Mouse (Mus musculus): ENCODE results near the gene Myo19. TPM values are rescaled to one million over a fixed set of nuclear protein-coding genes. Genes with fewer than 3 reads are reported as not detected.
"Not testable (repeated sequence)": the region's sequence is repeated elsewhere in the genome, so short reads cannot be mapped to it uniquely, and the experiment has no call there.

Myo19 gene
- polyA plus RNA-seq, 1 experiment from 2014 or later = 6.1 TPM

DNA sequence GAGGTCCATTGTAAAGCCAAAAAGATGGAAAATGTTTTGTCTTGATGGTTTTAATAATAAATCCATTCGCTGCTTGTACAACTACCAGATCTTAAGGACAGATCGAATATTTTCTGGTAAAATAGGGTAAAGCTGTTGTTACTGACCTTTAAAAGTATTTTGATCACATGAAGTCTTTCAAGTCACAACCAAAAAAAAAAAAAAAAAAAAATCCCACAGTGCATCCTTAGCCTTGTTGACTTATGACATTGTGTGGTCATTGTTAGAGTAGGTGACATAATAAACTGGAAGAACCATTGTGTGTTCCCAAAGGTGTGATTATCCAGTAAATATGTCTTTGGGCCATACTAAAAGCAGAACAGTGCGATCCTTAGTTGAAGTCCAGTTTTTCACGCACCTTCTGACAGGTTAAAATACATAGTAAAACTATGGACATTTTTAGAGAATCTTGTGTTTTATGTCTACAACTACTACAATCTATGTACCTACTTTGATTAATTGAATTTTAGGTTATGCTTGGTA is 8.3 kb upstream of the Myo19 start:
- Histone ChIP-seq H3K27me3 (no peaks in the 10 kb centered on the region), H3K9ac (peak overlapping the region; percentile 95), H3K27ac (replicated peaks) (peak overlapping the region; percentile 98), H3K36me3 (no peaks in the 10 kb centered on the region), H3K9me3 (no peaks in the 10 kb centered on the region), H3K4me2 (peak overlapping the region; percentile 74), H3K4me1 (replicated peaks) (peaks cover 34% of the 10 kb centered on the region), H3K4me3 (peak overlapping the region; percentile 100)
- ATAC-seq (ENCODE audit: low read depth) = no peak
- WGBS = 72% methylated on average over 4 of the region's 4 CpGs

DNA sequence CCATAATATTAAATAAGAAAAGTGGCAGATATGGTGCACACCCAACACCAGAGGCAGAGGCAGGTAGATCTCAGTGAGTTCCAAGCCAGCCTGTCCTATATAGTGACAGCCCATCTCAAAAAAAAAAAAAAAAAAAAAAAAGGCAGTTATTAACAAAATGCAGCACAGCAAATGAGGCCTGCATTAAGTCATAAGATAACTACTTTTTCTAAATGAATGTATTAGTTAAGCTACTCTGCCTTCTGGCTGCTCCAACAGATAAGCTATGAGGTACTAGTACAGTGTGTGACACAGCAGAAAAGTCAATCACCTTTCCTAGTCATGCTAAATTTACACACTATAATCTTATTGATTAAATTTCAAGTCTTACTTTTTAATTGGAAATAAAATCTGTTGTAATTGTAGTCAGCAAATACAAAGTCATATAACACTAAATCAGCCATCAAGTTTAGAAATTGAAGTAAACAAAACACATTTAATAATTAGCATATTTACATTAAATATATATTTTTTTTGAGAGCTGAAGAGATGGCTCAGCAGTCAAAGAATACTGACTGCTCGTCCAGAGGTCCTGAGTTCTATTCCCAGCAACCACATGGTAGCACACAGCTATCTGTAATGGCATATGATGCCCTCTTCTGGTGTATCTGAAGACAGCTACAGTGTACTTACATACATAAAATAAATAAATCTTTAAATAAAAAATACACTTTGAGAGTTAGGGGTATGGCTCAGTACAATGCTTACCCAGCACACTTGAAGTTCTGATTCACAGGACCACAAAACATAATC is 6.7 kb upstream of the Myo19 start:
- Histone ChIP-seq H3K27me3 (no peaks in the 10 kb centered on the region), H3K27ac (replicated peaks) (no peak overlapping the region), H3K9me3 (no peaks in the 10 kb centered on the region), H3K36me3 (peaks cover 5% of the 10 kb centered on the region), H3K4me2 (no peak overlapping the region), H3K4me1 (replicated peaks) (peaks cover 23% of the 10 kb centered on the region), H3K4me3 (no peak overlapping the region), H3K9ac (no peak overlapping the region)
- 69% methylated on average over 1 of the region's 1 CpGs for WGBS
- no peak for ATAC-seq (ENCODE audit: low read depth)

DNA sequence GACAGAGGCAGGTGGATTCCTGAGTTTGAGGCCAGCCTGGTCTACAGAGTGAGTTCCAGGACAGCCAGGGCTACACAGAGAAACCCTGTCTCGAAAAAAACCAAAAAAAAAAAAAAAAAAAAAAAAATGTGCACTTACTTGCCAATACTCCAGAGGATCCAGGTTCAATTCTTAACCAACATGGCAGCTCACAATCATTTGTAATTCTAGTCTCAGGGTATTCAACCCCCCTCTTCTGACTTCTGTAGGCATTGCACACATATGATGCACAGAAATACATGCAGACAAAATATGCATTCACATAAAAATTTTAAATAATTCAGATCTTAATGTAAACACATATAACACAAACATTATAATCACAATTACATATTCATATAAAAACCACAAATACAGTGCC is 3.9 kb upstream of the Myo19 start:
- not testable (repeated sequence) for H3K36me3 ChIP-seq; H3K4me3 ChIP-seq; H3K27me3 ChIP-seq; H3K4me2 ChIP-seq; ATAC-seq (ENCODE audit: low read depth); H3K9ac ChIP-seq; H3K9me3 ChIP-seq; H3K27ac ChIP-seq (replicated peaks)
- no CpG with 5 or more reads among the region's 1 CpGs for WGBS
- peaks cover 26% of the 10 kb centered on the region for H3K4me1 ChIP-seq (replicated peaks)

DNA sequence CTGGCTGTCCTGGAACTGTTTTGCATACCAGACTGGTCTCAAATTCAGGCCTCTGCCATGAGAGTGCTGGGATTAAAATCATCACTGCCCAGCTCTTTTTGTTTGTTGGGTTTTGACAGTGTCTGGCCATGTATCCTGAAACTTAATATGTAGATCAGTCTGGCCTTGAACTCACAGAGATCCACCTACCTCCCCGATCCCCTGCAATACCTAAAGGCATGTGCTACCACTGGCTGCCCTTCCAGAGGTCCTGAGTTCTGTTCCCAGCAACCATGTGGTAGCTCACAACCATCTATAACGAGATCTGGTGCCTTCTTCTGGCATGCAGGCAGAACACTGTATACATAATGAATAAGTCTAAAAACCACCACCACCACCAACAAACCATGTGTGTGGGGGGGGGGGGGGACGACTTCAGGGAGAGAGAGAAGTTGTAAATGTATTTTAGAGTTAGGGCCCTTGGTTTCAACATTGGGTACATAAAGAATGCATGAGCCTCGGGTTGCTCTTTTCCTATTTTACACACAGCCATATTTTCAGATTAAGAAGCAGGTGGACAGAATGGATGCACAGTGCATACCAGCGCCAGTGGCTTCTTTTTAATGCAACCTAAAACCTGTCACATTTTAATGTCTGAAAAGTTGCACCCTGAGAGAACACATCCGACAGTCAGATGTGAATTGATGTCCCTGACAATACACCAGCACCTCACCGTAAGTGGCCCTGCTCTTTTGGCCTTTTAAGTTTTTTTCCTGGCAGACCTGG is 759 bp upstream of the Myo19 start:
- H3K4me3 ChIP-seq = peak overlapping the region; percentile 65
- WGBS = 19% methylated on average over 7 of the region's 7 CpGs
- H3K27me3 ChIP-seq = no peaks in the 10 kb centered on the region
- H3K9ac ChIP-seq = peak overlapping the region; percentile 85
- peaks cover 16% of the 10 kb centered on the region for H3K36me3 ChIP-seq
- peak overlapping the region; percentile 91 for H3K27ac ChIP-seq (replicated peaks)
- H3K9me3 ChIP-seq = no peaks in the 10 kb centered on the region
- peaks cover 21% of the 10 kb centered on the region for H3K4me1 ChIP-seq (replicated peaks)
- no peak for ATAC-seq (ENCODE audit: low read depth)
- peak overlapping the region; percentile 95 for H3K4me2 ChIP-seq

DNA sequence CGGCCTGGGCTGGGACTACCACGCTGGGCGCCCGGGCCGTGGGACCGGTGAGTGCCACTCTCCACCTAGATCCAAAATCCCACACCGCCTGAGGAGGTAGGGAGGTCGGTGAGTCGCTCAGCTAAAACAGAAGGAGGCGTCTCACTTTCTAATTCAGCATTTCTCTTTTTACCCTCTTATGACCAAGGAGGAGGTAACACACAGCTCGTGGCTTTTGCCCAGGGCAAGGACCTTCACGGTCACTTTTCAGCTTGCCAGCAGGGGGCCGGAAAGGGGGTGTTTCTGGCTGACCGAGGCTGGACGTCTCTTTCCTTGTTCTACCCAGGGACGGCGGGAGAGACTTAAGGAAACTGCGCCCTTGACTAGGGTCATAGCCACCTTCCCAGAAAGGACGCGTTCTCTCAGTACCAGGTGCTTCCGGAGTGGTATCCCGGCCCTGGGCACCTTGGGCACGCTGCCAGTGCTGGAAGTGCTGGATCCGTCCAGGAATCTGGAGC is 565 bp downstream of the Myo19 start:
- WGBS = 0% methylated on average over 24 of the region's 24 CpGs
- peaks cover 21% of the 10 kb centered on the region for H3K4me1 ChIP-seq (replicated peaks)
- peak; percentile 9; the same call in 1 of the 2 replicates for ATAC-seq (ENCODE audit: low read depth)

DNA sequence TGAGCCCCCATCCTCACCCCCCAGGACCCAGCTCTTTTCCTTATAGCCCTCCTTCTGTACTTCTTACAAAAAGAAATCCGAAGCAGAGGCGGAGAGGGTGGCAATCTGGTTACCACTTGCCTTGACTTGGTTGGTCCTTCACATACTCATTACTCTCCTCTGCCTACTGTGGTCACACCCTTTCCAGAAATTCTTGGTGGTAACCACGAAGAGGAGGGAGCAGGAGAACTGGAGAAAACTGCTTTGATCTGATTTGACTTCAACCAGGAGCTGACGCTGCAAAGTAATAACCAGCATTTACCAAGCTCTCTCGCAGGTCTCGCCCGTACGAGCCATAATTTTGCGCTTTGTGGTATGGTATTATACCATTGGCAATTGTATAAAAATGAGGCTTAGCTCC is 1.0 kb downstream of the Myo19 start:
- 63% methylated on average over 9 of the region's 9 CpGs for WGBS
- Histone ChIP-seq H3K27me3 (no peaks in the 10 kb centered on the region), H3K36me3 (peaks cover 32% of the 10 kb centered on the region), H3K9ac (peak overlapping the region; percentile 85), H3K9me3 (no peaks in the 10 kb centered on the region), H3K27ac (replicated peaks) (peak overlapping the region; percentile 91), H3K4me2 (peak overlapping the region; percentile 95), H3K4me1 (replicated peaks) (peaks cover 21% of the 10 kb centered on the region), H3K4me3 (peak overlapping the region; percentile 65)
- ATAC-seq (ENCODE audit: low read depth) = no peak

More for the DNA sequence above, 565 bp downstream of the Myo19 start:
- H3K36me3 ChIP-seq = peaks cover 29% of the 10 kb centered on the region
- no peaks in the 10 kb centered on the region for H3K27me3 ChIP-seq
- no peaks in the 10 kb centered on the region for H3K9me3 ChIP-seq
- peak overlapping the region; percentile 95 for H3K4me2 ChIP-seq
- H3K4me3 ChIP-seq = peak overlapping the region; percentile 65
- peak overlapping the region; percentile 91 for H3K27ac ChIP-seq (replicated peaks)
- peak overlapping the region; percentile 85 for H3K9ac ChIP-seq

DNA sequence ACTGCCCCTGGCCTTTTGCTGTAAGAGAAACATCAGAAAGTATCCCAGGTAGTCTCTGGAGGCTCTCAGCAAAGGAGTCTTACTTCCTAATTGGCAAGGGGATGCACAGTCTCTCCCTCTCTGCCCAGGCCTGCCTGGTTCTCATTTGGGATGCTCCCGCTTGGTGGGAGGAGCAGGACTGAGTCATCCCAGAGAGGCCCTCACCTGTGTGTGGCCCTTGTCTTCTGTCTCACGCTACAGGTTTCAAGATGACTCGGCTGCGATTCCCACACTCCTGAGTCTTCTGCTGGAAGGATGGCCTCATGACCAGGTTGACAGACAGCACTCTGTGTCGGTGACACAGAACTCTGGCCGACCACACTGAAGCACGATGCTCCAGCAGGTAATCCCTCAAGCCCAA is 2.4 kb downstream of the Myo19 start:
- WGBS = 96% methylated on average over 7 of the region's 7 CpGs
- Histone ChIP-seq H3K4me1 (replicated peaks) (peaks cover 21% of the 10 kb centered on the region), H3K4me2 (no peak overlapping the region), H3K27me3 (no peaks in the 10 kb centered on the region), H3K9ac (no peak overlapping the region), H3K27ac (replicated peaks) (no peak overlapping the region), H3K4me3 (no peak overlapping the region), H3K36me3 (peaks cover 43% of the 10 kb centered on the region), H3K9me3 (no peaks in the 10 kb centered on the region)
- ATAC-seq (ENCODE audit: low read depth) = no peak

DNA sequence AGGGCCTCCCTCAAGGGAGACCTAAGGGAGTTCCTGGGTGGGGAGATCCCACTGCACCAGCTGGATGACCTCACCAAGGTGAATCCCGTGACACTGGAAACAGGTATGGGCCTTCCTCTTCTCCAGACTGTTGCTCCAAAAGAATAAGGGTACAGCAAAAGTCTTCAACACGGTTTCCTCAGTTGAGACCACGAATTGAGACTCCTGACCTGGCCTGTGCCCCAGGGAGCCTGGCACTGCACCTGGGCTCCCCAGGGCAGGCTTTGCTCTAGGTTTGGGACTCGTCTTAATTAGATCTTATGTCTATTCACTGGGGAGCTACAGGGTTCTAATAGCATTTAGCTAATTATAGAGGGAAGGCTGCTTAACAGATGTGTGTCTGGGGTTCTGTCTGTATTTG is 5.3 kb downstream of the Myo19 start:
- no peaks in the 10 kb centered on the region for H3K27me3 ChIP-seq
- peaks cover 14% of the 10 kb centered on the region for H3K4me1 ChIP-seq (replicated peaks)
- WGBS = 80% methylated on average over 4 of the region's 4 CpGs
- H3K9me3 ChIP-seq = no peaks in the 10 kb centered on the region
- ATAC-seq (ENCODE audit: low read depth) = no peak
- H3K9ac ChIP-seq = no peak overlapping the region
- peaks cover 64% of the 10 kb centered on the region for H3K36me3 ChIP-seq
- H3K4me3 ChIP-seq = no peak overlapping the region
- H3K27ac ChIP-seq (replicated peaks) = no peak overlapping the region
- no peak overlapping the region for H3K4me2 ChIP-seq

DNA sequence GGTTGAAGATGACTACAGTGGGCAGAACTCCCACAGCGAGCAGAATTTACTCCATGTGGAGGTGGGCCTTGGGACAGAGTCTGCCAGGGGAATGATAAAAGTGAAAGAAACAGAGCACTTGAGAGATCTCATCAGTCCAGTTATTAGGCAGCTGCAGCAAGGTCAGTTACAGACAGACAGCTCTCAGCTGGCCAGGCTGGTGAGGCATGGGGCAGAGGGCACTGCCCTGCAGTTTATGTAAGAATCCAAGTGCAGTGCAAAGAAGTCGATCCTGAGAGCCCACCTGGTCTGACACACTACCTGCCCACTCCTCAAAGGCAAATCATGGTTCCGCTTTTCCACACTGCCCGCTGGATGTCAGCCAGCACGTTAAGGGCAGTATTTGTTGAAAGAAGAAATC is 6.3 kb downstream of the Myo19 start:
- ATAC-seq (ENCODE audit: low read depth) = no peak
- Histone ChIP-seq H3K36me3 (peaks cover 67% of the 10 kb centered on the region), H3K27me3 (no peaks in the 10 kb centered on the region), H3K4me1 (replicated peaks) (peaks cover 7% of the 10 kb centered on the region), H3K9me3 (no peaks in the 10 kb centered on the region), H3K9ac (no peak overlapping the region), H3K4me3 (no peak overlapping the region), H3K4me2 (no peak overlapping the region), H3K27ac (replicated peaks) (no peak overlapping the region)
- 86% methylated on average over 5 of the region's 5 CpGs for WGBS

DNA sequence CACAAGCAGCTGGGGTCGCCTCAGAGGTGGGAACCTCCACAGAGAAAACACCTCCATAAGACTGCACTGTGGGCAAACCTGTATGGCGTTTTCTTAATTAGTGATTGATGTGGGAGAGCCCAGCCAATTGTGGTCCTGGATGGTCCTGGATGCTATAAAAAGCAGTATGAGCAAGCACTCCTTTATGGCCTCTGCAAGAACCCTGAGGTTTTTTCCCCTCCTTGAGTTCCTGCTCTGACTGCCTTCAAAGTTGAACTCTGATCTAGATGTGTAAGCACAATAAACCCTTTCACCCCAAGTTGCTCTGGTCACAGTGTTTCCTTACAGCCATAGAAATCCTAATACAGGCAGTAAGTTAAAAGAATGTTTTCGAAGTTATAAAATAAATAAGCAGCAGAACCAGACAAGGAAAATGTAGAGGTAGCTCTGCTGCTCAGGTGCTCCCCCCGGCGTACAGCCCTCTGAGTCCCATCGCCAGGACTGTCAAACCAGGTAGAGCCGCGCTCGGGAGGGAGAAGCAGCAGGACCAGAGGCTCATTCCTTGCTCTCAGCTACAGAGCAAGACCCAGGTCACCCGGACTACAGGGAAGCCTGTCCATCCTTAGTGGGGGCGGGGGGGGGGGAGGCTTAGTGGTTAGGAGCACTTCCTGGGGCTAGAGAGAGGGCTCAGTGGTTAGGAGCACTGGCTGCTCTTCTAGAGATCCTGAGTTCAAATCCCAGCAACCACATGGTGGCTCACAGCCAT is 7.0 kb downstream of the Myo19 start:
- no peaks in the 10 kb centered on the region for H3K27me3 ChIP-seq
- no peaks in the 10 kb centered on the region for H3K9me3 ChIP-seq
- WGBS = 93% methylated on average over 11 of the region's 11 CpGs
- H3K4me1 ChIP-seq (replicated peaks) = no peaks in the 10 kb centered on the region
- no peak overlapping the region for H3K4me3 ChIP-seq
- peaks cover 74% of the 10 kb centered on the region for H3K36me3 ChIP-seq
- ATAC-seq (ENCODE audit: low read depth) = no peak
- no peak overlapping the region for H3K4me2 ChIP-seq
- no peak overlapping the region for H3K27ac ChIP-seq (replicated peaks)
- H3K9ac ChIP-seq = no peak overlapping the region

DNA sequence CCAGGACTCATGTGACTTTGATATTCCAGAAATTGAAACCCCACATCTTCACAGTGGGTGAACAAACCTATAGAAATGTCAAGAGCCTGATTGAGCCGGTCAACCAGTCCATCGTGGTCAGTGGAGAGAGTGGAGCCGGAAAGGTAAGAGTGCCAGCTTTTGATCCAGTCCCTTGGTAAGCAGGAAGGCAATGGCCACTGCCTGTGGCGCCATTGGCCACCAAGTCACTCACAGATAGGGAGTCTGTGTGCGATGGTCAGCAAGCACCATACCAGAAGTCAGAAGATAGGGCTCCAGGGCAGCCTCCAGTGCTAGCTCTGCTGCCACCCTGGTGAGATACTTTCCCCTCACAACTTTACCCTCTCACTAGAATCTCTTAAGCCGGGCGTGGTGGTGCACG is 8.1 kb downstream of the Myo19 start:
- WGBS = 99% methylated on average over 8 of the region's 8 CpGs
- no peak overlapping the region for H3K27ac ChIP-seq (replicated peaks)
- H3K9me3 ChIP-seq = no peaks in the 10 kb centered on the region
- H3K36me3 ChIP-seq = peaks cover 84% of the 10 kb centered on the region
- no peak overlapping the region for H3K9ac ChIP-seq
- no peaks in the 10 kb centered on the region for H3K4me1 ChIP-seq (replicated peaks)
- no peaks in the 10 kb centered on the region for H3K27me3 ChIP-seq
- ATAC-seq (ENCODE audit: low read depth) = no peak
- H3K4me2 ChIP-seq = no peak overlapping the region
- H3K4me3 ChIP-seq = no peak overlapping the region

DNA sequence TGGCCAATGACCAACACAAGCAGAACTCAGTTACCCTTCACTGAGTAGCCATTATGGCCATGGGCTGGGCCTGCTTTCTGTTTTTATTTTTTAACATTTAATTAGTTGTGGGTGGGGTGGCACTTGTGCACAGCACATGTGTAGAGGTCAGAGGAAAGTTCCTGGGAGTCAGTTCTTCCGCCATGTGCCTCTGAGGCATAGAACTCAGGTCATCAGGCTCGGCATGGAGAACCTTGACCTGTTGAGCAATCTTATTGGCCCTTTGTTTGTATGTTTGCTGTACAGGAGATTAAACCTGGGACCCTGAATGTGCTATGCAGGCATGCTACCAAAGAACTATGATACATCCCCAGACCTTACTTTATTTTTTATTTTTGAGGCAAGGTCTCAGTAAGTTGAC is 9.5 kb downstream of the Myo19 start:
- Histone ChIP-seq H3K36me3 (peaks cover 79% of the 10 kb centered on the region), H3K4me2 (no peak overlapping the region), H3K4me1 (replicated peaks) (no peaks in the 10 kb centered on the region), H3K9ac (no peak overlapping the region), H3K27me3 (no peaks in the 10 kb centered on the region), H3K27ac (replicated peaks) (no peak overlapping the region), H3K9me3 (no peaks in the 10 kb centered on the region), H3K4me3 (no peak overlapping the region)
- no peak for ATAC-seq (ENCODE audit: low read depth)
- 98% methylated on average over 2 of the region's 2 CpGs for WGBS
